Mouse (Mus musculus): ENCODE results near the gene Spag7.

Gene Spag7

DNA sequence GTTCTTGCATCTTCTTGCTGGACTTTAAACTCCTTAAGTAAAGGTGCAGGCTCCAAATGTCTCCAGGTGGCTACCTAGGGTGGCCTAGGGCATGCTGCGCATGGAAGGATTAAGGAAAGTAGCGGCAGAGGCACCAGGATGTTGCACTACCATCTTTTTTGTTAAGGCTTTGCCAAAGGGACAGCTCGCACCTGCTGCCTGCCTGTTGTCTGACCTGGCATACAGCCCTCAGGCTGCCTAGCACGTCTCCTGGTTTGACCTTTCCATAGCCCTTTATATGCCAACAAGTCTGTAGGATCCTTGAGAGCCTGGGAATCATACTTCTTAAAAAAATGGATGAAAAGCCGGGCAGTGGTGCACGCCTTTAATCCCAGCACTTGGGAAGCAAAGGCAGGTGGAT is 26.2 kb downstream of the Spag7 start:
- DNase-seq (ENCODE audit: low read depth, low spot score): no peak

DNA sequence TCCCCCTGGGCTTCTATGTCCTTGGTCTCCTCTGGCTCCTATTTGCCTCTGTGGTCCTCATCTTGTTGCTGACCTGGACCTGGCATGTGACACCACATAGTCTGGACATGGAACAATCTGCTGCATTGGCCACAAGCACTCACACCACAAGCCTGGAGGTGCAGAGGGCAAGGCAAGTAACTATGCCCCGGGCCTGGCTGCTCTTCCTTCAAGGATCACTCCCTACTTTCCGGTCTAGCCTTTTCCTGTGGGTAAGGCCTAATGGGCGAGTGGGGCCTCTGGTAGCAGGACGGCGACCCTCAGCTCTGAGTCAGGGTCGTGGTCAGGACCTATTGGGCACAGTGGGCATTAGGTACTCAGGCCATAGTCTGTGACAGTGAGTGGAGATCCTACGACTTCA is 28.0 kb downstream of the Spag7 start:
- no peak for DNase-seq (ENCODE audit: low read depth, low spot score)

GRCm38 (mm10) chr11:70639976-70640375 is 29.2 kb downstream of the Spag7 start:
- no peak for DNase-seq (ENCODE audit: low read depth, low spot score)

GRCm38 (mm10) chr11:70638714-70639278 is 30.4 kb downstream of the Spag7 start, which contains the start of gene Gp1ba:
TSS of gene Gp1ba (plus strand) at chr11:70639122.
- DNase-seq (ENCODE audit: low read depth, low spot score): no peak

- DNase-seq (ENCODE audit: low read depth, low spot score): no peak
These were observed 30.9 kb downstream of the Spag7 start for GRCm38 (mm10) chr11:70638293-70638692.

DNA sequence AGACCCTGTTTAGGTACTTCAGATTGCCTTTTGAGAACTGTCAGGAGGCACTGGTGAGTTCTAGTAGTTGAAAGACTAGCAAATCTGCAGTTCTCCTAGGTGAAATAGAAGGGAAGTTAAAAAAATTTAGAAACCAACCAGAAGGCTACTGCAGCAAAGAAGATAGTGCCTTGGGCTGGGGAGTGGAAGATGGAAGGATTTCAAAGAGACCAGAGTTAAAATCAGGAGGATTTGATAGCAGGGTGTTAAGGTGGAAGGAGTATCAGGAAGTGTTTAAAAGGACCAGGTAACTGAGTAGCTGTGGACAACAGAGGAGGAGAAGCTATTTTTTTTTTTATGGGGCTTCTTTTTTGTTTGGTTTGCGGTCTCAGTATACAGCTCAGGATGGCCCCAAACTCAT is 31.5 kb downstream of the Spag7 start:
- no peak for DNase-seq (ENCODE audit: low read depth, low spot score)

GRCm38 (mm10) chr11:70635601-70636000 is 33.6 kb downstream of the Spag7 start:
- no peak for DNase-seq (ENCODE audit: low read depth, low spot score)

DNA sequence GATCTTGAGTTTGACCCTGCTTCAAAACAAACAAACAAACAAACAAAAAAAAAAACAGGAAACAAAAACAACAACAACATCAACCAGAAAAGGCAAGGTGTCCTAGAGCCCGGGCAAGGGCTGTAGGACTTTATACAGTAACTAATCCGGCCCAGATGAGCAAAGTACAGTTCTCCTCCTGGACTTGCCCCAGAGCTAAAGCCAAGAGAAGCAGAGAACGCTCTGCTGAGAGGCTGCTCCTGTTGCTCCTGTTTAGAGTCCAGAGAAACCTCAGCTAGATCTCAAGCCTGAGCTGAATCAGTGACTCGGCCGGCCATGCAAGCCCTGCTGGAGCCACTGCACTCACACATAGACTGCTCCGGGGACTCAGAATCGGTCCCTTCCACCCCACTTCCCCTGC is 39.1 kb downstream of the Spag7 start:
- no peak for DNase-seq (ENCODE audit: low read depth, low spot score)

- DNase-seq (ENCODE audit: low read depth, low spot score): no peak
These were observed 39.7 kb downstream of the Spag7 start for GRCm38 (mm10) chr11:70629557-70629956.

GRCm38 (mm10) chr11:70628431-70628830 is 40.8 kb downstream of the Spag7 start:
- DNase-seq (ENCODE audit: low read depth, low spot score): no peak

GRCm38 (mm10) chr11:70626877-70627276 is 42.3 kb downstream of the Spag7 start:
- no peak for DNase-seq (ENCODE audit: low read depth, low spot score)

DNA sequence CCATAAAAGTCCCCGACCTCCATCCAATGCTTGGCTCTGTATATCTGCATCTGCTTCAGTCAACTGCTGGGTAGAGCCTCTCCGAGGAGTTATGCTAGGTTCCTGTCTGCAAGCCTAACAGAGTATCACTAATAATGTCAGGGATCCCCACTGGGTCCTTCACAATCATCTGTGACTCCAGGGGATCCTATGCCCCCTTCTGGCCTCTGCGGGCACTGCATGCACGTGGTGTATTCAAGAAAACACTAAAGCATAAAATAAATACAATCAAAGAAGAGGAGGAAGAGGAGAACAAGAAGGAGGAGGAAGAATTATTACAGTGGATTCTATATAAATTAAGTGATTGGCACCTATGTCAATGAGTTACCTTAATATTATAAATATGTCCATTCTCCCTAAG is 43.7 kb downstream of the Spag7 start:
- peak; percentile 46 for DNase-seq (ENCODE audit: low read depth, low spot score)

DNA sequence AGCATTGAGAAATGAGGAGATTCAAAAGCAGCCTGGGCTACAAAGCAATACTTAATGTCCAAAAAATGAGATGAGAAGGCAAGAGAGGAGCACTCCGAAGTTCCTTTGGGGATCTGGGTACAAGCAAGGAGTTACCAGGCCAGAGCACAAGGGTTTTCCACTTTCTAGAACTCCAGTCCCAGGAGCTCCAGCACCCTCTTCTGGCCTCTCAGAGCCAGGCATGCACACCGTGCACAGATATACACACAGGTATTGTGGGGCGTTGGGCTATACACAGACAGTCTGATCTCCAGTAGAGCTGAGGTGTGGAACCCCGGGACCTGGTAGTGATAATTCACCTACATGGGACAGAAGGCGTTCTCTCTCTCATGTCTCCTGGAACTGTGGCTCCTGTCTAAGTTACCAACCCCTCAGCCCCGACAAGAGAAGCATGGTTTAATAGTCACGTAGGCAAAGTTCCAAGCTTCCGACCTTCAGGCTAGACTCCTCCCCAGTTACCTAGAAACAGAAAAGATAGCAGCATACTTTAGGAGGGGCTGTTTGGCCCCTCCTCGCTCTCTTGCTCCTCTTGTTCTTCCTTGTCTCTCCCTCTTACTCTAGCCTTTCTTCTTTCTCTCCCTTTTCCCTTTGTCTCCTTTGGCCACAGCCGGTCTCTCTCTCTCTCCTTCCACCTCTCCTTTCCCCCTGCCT is 46.0 kb downstream of the Spag7 start:
- DNase-seq (ENCODE audit: low read depth, low spot score): no peak

- DNase-seq (ENCODE audit: low read depth, low spot score): no peak
These were observed 47.0 kb downstream of the Spag7 start for GRCm38 (mm10) chr11:70621972-70622814.

- no peak for DNase-seq (ENCODE audit: low read depth, low spot score)
These were observed 50.1 kb downstream of the Spag7 start, which contains the start of gene Chrne for GRCm38 (mm10) chr11:70619101-70619500. TSS of gene Chrne (minus strand) at chr11:70619216.

GRCm38 (mm10) chr11:70615516-70616093 is 53.6 kb downstream of the Spag7 start, which contains the start of gene 4930544D05Rik:
TSS of gene 4930544D05Rik (plus strand) at chr11:70615848.
- no peak for DNase-seq (ENCODE audit: low read depth, low spot score)

DNA sequence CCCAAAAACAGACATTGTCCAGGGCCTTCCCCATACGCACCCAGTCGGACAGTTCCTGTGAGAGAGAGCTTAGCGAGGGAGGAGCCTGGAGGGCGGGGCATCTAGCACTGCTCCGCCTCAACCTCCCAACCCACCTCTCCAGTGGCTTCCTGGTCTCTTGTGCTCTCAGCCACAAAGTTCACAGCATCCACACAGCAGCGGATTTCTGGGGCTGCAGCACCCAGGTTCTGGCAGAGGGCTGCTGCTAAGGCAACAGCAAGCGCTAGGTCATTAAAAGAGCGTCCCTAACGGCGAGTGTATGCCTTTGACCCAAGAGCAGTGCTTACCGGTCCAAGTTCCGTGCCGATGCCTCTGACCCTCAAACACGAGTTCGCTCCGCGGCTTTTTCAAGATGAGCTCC is 54.1 kb downstream of the Spag7 start:
- peak; percentile 27 for DNase-seq (ENCODE audit: low read depth, low spot score)

Data from forelimb bud, embryonic 11.5 days (tissue).